In the genomic region with DNA sequence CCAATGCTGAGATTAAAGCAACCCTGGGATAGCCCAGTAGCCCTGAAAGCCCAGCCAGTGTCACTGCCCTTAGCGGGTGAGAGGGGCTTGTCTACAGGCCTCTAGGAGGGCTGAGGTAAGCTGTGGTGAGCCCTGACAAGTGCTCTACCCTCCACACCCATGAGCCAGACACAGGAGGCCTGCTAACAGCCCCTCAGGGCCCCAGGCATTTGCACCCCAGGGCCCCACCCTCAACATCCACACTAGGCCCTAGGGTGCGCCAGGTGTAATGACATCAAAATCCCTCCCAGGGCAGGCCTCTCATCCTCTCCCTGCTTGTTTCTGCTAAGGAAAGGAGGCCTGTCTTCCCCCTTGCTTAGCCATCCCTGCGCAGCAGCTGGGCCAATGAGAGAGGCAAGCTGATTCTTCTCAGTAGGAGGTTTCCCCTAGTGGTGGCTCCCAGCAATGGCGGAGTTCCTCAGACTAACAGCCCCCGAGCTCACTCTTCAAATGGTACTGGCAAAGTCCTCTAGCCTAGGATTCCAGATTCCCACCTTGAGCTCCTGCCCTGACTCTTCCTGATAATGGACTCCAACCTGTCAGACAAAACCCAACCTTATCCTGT, we compare ENCODE assay signal across 8 mouse cellular contexts. TPM values are rescaled to one million over a fixed set of nuclear protein-coding genes. Genes with fewer than 3 reads are reported as not detected.
A peak's percentile ranks its signal among the peaks of the same experiment; 100 is the strongest.
DNase-seq lines count a peak whose midpoint lies in the region; ATAC-seq and TF ChIP-seq lines count a peak whose summit lies in the region.

No protein-coding gene starts in this region.

- WGBS in limb, embryonic 11.5 days: 27% methylated on average over 5 of the region's 5 CpGs

- no peaks in the 10 kb centered on the region for H3K36me3 ChIP-seq in ES-E14 (ENCODE audit: control insufficient read depth, insufficient read depth, low read length, poor library complexity, severe bottlenecking)
- no peaks in the 10 kb centered on the region for H3K36me3 ChIP-seq in limb, embryonic 11.5 days (ENCODE audit: control insufficient read depth, insufficient read depth, low read length)

- in situ Hi-C loops in ES-E14 (cut with MboI; ENCODE audit: low sequenced_read_pairs in 2 of 2, unreplicated experiment in 2 of 2): loop anchor here in 1 of 2 experiments (5.0 kb wide), 1 partner anchor 105 kb away; no protein-coding TSS in a partner anchor

- ATAC-seq in limb, embryonic 11.5 days (ENCODE audit: insufficient number of reproducible peaks, low FRiP score, low TSS enrichment, low read depth): no peak
- ATAC-seq in monocyte, adult 5-6 weeks (replicated peaks; ENCODE audit: insufficient number of reproducible peaks, low FRiP score, low TSS enrichment, poor library complexity, severe bottlenecking): no peak

- H3K9ac ChIP-seq in ES-E14 (ENCODE audit: insufficient read depth, low read depth, low read length, poor library complexity, severe bottlenecking): no peak overlapping the region
- H3K9ac ChIP-seq in limb, embryonic 11.5 days (ENCODE audit: low read length): no peak overlapping the region

- peaks cover 0 to 4% of the 10 kb centered on the region in 2 experiments; a peak in 1 of 4 replicates for H3K4me1 ChIP-seq in ES-E14 (ENCODE audit: control insufficient read depth in 2 of 2, insufficient read depth in 2 of 2, low read length in 2 of 2, poor library complexity in 1 of 2)
- no peaks in the 10 kb centered on the region for H3K4me1 ChIP-seq in limb, embryonic 11.5 days (ENCODE audit: control insufficient read depth, insufficient read depth, low read length)

- peak; percentile 31 for DNase-seq in adrenal gland, postnatal 10 days
- no peak for DNase-seq in adrenal gland, adult (ENCODE audit: inconsistent age in 2 of 2, low spot score in 1 of 2)
- peak; percentile 52 for DNase-seq in kidney, postnatal 14 days
- DNase-seq in kidney, adult 8-10 months: no peak
- peak; percentile 60 for DNase-seq in ES-E14 (ENCODE audit: low read depth, low spot score)
- DNase-seq in limb, embryonic 11.5 days (ENCODE audit: low spot score): peak; percentile 60
- no peak for DNase-seq in spleen, postnatal 4 days (ENCODE audit: low spot score in 2 of 2)

- H3K9me3 ChIP-seq in ES-E14 (ENCODE audit: control insufficient read depth, insufficient read depth, low read depth, low read length): no peaks in the 10 kb centered on the region
- no peaks in the 10 kb centered on the region for H3K9me3 ChIP-seq in limb, embryonic 11.5 days (ENCODE audit: control insufficient read depth, low read length)

- H3K27me3 ChIP-seq in limb, embryonic 11.5 days (ENCODE audit: control insufficient read depth, insufficient read depth, low read length): no peaks in the 10 kb centered on the region

- H3K4me3 ChIP-seq in ES-E14 (ENCODE audit: insufficient read depth in 1 of 2, low read depth in 1 of 2, low read length in 2 of 2, poor library complexity in 1 of 2, severe bottlenecking in 1 of 2): no peak overlapping the region
- H3K4me3 ChIP-seq in limb, embryonic 11.5 days (ENCODE audit: low read depth, low read length): no peak overlapping the region

- H3K4me2 ChIP-seq in limb, embryonic 11.5 days (ENCODE audit: low read depth, severe bottlenecking): no peak overlapping the region

- H3K27ac ChIP-seq in ES-E14 (ENCODE audit: insufficient read depth, low read depth, low read length, poor library complexity, severe bottlenecking): no peak overlapping the region
- H3K27ac ChIP-seq in limb, embryonic 11.5 days (replicated peaks; ENCODE audit: low read depth, low read length): no peak overlapping the region

TF ChIP-seq in ES-E14, 5 proteins besides CTCF, POLR2A, EP300 and RAD21:
- TF ChIP-seq MAFK (IDR thresholded peaks at IDR 0.05; ENCODE audit: insufficient read depth, low read depth, low read length) (no peak), ZNF384 (IDR thresholded peaks at IDR 0.05; ENCODE audit: low read depth, low read length) (no peak), ZC3H11A (IDR thresholded peaks at IDR 0.05; ENCODE audit: borderline replicate concordance, low read depth, low read length) (no peak), CHD2 (IDR thresholded peaks at IDR 0.05; ENCODE audit: low read depth, low read length) (no peak)

RNA-seq across cellular contexts. Expression of a gene that starts 22.1 kb away (rescaled TPM):
- 100 to 1,000 TPM in 1 of 2 experiments, 10 to 100 TPM in 1; 95.3 to 120 TPM for total RNA-seq in adrenal gland, postnatal 10 days (2021)
- total RNA-seq in ES-E14 (2012; rRNA removed): 0.09 and 0.21 TPM in 2 replicates
- polyA plus RNA-seq in limb, embryonic 11.5 days (2014; fragmentation: Nextera tagmentation; extraction: Ambion mirVana): 0.91 and 1.0 TPM in 2 replicates
- not detected in 3 replicates for total RNA-seq in monocyte, adult 5-6 weeks (2017)

Comparison
In these comparisons a context has a peak if more than half of its experiments do, and no peak if none do; other contexts are left out.
1. DNase-seq: peak in adrenal gland, postnatal 10 days (single experiment), kidney, postnatal 14 days (single experiment), ES-E14 (single experiment) and limb, embryonic 11.5 days (single experiment); none in adrenal gland, adult (0 of 2), kidney, adult 8-10 months (0 of 2) and spleen, postnatal 4 days (0 of 2).
2. RNA of a gene that starts 22.1 kb away (total RNA-seq): 95.3 to 120 TPM in adrenal gland, postnatal 10 days; 0.09 to 0.21 TPM in ES-E14 and not detected in monocyte, adult 5-6 weeks; every median in the first group is over 10 times any median in the second.